Mouse (Mus musculus) neutrophil, adult 59 days (primary cell): ENCODE data around the gene Defb19. TPM values are rescaled to one million over a fixed set of nuclear protein-coding genes. Genes with fewer than 3 reads are reported as not detected.

Source experiments
- total RNA-seq, 2 experiments: library from RNA; stranded (reverse); gene quantifications; 1 replicate in 1 of 2; 2 replicates in 1 of 2; pipeline ENCODE4 v1.2.4; 2023

Gene Defb19
- total RNA-seq: not detected

DNA sequence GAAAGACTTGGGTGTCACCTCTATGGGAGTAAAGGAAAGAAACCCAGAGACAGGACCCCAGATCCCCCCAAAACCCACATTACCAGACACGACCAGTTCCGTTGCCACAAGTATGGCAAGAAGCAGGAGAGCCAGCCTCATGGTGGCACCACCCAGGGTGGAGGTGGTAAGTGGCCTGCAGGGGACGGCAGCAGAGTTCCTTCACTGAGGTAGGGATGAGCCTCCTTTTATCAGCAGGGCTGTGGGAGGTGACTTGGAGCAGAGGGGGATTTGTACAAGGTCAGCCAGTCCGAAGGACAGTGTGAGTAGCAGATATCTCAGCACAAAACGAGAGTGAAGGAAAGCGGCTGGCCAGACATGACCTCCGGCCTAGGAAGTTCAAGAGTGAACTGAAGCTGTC, at the start of gene Defb19:
Defb19 (minus strand) TSS at position 206 of the 400 bp plus-strand sequence.

DNA sequence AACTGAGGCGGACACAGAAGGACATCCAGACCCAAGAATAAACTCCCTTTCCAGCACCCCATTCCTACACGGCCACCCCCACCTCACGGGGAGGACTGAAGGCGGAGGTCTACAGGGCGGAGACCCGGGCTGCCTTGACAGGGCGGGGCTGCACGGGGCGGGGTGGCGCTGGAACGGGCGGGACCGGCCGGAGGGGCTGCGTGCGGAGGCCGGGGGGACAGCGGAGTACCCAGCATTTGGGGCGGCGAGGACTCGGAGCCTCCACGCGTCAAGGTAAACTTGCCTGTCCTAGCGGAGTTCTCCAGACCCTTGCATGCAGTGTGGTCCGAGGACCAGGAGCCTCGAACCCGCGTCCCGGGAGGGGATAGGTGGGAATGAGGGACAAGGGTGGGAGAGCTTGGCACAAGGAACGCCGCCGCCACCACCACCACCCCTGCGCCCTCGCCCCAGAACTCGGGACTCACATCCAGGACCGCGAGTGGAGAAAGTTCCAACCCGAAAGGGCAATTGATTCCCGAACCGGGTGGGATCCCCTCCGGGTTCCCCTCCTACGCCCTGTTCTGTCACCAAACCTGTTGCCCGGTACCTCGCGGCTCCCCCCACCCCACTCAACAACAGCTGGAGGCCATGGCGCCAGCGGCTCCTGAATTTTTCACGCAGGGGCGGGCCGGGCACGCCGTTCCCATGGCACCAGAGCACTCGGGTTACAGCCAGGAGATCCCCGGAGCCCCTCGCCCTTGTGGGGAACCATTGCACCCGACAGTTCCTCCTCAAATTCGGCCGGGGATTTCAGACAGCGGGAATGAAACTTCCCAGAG, 46.9 kb upstream of the Defb19 start, which contains the start of gene Rem1:
Rem1 (plus strand) TSS at position 178 of the 818 bp plus-strand sequence.

DNA sequence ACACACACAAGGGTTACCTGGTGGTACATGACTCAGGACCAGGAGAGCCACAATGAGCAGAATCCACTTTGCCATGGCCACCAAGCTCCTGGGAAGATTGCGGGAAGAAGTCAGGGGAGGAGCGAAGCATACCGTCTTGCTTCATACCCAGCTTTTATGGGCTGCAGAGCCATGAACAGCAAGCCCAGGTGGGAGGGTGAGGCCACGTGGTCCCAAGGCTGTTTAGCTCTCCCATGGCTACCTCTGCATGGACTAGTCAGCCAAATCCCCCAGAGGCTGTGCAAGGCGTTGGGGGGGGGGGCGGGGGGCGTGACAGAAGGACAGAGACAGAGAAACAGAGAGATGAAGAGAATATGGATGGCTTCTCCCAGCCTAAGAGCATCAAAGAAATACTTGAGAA, 42.8 kb upstream of the Defb19 start, which contains the start of gene Defb25:
Defb25 (minus strand) TSS at position 101 of the 400 bp plus-strand sequence.

DNA sequence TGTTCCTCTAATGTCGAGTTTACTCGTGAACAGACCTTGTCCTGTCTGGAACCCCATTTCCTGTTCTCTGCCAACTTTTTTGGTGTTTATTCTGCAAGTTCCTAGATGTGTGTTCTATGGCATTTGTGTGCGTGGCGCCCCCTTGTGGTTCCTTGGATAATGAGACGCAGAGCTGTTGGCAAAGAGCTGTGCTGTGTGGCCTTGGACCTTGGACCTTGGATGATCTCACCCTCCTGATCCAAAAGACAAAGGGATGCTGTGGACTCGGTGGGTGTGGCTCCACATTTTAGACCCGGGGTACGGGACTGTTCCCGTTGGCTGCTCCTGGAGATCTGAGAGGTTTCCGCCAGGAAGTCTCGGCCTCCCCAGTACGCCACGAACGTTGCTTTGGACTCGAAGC, 23.9 kb upstream of the Defb19 start, which contains the start of gene Defb36:
Defb36 (plus strand) TSS at position 271 of the 400 bp plus-strand sequence.

DNA sequence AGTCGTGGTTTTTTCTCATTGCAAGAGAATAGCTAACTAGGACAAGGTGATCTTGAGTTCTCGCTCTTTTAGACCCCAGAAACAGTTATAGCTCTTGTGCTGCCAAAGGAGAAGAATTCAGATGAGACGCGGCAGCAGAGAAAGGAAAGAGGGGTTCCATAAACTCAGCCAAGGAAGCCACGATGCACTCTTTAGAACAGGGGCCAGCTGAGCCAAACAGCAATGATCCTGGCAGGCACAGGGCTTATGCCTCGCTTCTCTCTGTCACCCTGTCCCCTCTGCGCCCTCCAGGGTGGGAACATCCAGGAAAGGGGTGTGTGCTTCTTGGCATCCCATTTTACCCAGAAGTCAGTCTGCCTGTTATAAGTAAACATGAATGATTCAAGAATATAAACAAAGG, 19.2 kb upstream of the Defb19 start, which contains the start of gene Defb45:
Defb45 (minus strand) TSS at position 101 of the 400 bp plus-strand sequence.

DNA sequence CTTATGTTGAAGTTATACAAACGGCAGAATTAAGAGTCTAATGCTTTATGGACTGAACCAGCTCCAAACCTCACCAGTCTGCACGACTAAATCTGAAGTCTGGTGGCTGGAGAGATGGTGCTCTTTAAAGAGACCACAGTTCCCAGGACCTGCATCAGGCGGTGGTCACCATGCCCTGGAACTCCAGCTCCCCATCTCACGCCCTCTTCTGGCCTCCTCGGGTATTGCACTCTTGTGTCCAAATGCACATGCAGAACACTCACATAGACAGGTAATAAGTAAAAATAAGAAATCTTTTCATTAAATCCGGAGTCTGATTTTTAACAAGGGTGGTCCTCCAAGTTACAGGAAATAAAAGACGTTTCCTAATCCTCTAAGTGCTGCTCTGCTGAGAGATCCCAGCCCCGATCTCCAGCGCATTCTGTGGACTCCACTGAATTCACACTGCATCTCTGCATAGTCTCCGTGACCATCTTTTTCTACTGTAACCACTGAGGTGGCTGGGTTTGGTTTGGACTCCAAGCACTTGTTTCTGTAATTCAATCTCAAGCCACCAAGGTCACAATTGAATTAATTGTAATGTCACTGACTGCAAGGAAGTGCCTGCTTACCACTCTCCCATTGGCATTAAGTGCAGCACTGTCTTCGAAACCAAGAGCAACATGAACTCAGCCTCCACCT, 7.9 kb downstream of the Defb19 start, which contains the start of gene Defb21:
Defb21 (plus strand) TSS at position 631 of the 681 bp plus-strand sequence.

DNA sequence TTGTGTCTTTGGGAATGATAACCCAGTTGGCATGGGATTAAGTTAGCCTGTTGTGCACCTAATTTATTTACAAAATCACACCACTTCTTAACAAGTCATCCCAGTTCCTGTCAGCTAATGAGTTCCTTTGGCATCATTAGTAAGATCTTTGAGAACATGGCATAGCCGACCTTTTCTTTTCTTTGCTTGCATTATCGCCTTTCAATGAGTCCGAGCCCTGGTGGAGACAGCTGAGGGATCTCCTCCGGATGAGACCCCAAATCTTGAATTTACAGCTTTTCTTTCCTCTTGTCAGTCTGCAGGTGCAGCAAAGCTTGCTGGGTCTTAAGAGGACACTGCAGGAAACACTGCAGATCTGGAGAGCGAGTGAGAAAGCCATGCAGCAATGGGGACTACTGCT, 11.1 kb downstream of the Defb19 start, which contains the start of gene Gm17416:
Gm17416 (plus strand) TSS at position 301 of the 400 bp plus-strand sequence.

DNA sequence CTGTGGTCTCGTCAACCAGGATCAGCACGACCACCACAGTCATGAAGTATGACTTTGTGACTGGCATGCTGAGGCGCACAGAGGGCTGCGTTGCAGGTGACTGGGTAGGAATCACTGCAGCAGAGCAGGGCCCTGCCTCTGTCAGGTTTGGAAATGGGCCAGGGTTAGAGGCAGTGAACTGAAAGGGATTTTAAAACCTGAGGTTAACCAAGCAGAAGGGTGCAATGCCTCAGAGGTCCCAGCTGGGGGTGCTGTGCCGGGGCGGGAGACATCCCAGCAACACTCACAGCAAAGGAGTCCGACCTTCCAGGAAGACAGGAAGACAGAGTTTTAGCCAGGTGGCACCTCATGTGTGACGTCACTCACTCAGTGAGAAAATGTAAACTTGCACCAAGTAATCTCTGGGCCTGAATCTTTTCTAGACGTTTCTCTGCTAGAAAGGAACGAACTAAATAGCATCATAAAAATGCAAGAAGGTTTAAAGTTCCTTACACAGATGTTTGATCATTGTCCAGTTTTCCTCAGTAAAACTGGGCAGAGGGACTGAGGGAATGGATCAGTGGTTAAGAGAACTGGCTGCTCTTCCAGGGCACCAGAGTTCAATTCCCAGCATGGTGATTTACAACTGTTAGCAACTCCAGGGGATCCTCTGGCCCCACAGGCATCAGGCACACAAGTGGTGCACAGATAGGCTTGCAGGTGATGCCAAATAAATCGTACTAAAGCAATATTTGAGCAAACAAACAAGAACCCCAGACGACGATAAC, 40.0 kb downstream of the Defb19 start, which contains the start of gene Defb29:
Defb29 (minus strand) TSS at position 155 of the 767 bp plus-strand sequence.

Other genes starting within 250 kb of the Defb19 start
- gene Rbck1, start 247.7 kb downstream of the Defb19 start, total RNA-seq: 10 to 100 TPM; 77.5 to 83.0 TPM
- 1 to 10 TPM; 2.9 to 4.0 TPM for gene Trib3, start 236.3 kb downstream of the Defb19 start, total RNA-seq
- gene Nrsn2, start 203.7 kb downstream of the Defb19 start, total RNA-seq: not detected
- gene Sox12, start 182.2 kb downstream of the Defb19 start, total RNA-seq: 1 to 10 TPM in 1 of 2 experiments, under 1 TPM in 1; 0.77 to 1.5 TPM
- 1 to 10 TPM; 1.9 TPM for gene Zcchc3, start 165.3 kb downstream of the Defb19 start, total RNA-seq
- gene 6820408C15Rik, start 164.7 kb downstream of the Defb19 start, total RNA-seq: under 1 TPM in 1 of 2 experiments, not detected in 1; 0.31 TPM
- not detected for gene Defb23, start 115.7 kb downstream of the Defb19 start, total RNA-seq
- not detected for gene Defb20, start 103.2 kb downstream of the Defb19 start, total RNA-seq
- not detected for gene Defb22, start 90.2 kb downstream of the Defb19 start, total RNA-seq
- gene Defb26, start 68.6 kb downstream of the Defb19 start, total RNA-seq: not detected
- not detected for gene Defb28, start 62.1 kb downstream of the Defb19 start, total RNA-seq
- gene Defb29, start 40.2 kb downstream of the Defb19 start, total RNA-seq: not detected
- not detected for gene Gm17416, start 11.0 kb downstream of the Defb19 start, total RNA-seq
- not detected for gene Defb21, start 7.6 kb downstream of the Defb19 start, total RNA-seq
- gene Defb45, start 19.1 kb upstream of the Defb19 start, total RNA-seq: not detected
- gene Defb36, start 24.0 kb upstream of the Defb19 start, total RNA-seq: not detected
- 1 to 10 TPM in 1 of 2 experiments, not detected in 1; 1.7 TPM for gene Defb25, start 42.7 kb upstream of the Defb19 start, total RNA-seq
- 10 to 100 TPM; 10.2 to 11.2 TPM for gene Rem1, start 46.6 kb upstream of the Defb19 start, total RNA-seq
- 100 to 1,000 TPM; 132 to 147 TPM for gene H13, start 89.1 kb upstream of the Defb19 start, total RNA-seq
- 10 to 100 TPM; 13.8 to 15.9 TPM for gene Mcts2, start 106.7 kb upstream of the Defb19 start, total RNA-seq
- 10 to 100 TPM; 48.3 to 57.3 TPM for gene Id1, start 155.9 kb upstream of the Defb19 start, total RNA-seq
- gene Cox4i2, start 173.9 kb upstream of the Defb19 start, total RNA-seq: under 1 TPM; 0.51 to 0.93 TPM